Mouse (Mus musculus) embryonic fibroblast, embryonic 13.5 days (primary cell): ENCODE measurements around the gene Cd3g.

ENCODE experiments used
- CTCF ChIP-seq: IDR thresholded peaks from 2 replicates; pipeline ENCODE4 v1.5.1; 2011; ENCODE audit warnings: mild to moderate bottlenecking, control low read depth, low read length, moderate library complexity, borderline replicate concordance; ENCODE audit not compliant: insufficient read depth
- POLR2A ChIP-seq: IDR thresholded peaks from 2 replicates; pipeline ENCODE4 v1.6.1; 2011; ENCODE audit warnings: low read depth, mild to moderate bottlenecking, control low read depth, low read length, moderate library complexity

- TF ChIP-seq CTCF (no peak), POLR2A (no peak)
Observed at GRCm38 (mm10) chr9:45007404-45007803, 27.2 kb upstream of the Cd3g start.
